Mouse (Mus musculus) heart, adult 2 months (tissue): ENCODE data around the gene Lypla2. TPM values are rescaled to one million over a fixed set of nuclear protein-coding genes. Genes with fewer than 3 reads are reported as not detected.

Source experiments
- DNase-seq, 2 experiments: peaks; one replicate each; pipeline ENCODE4 v3.0.0; 2021
- H3K27ac ChIP-seq: fragments of 200-600 bp; 2 replicates; pipeline ENCODE4 v1.8.1; 2022
- H3K27me3 ChIP-seq: fragments of 200-500 bp; 2 replicates; pipeline ENCODE4 v1.6.1; 2012; ENCODE audit warnings: mild to moderate bottlenecking, low read length, inconsistent platforms, mixed read lengths; ENCODE audit not compliant: control insufficient read depth, insufficient read depth
- H3K36me3 ChIP-seq: fragments of 200-500 bp; 2 replicates; pipeline ENCODE4 v1.6.1; 2012; ENCODE audit warnings: low read length, inconsistent platforms; ENCODE audit not compliant: control insufficient read depth, insufficient read depth
- H3K4me1 ChIP-seq: fragments of 200-500 bp; 2 replicates; pipeline ENCODE4 v1.6.1; 2011; ENCODE audit warnings: low read length; ENCODE audit not compliant: control insufficient read depth, insufficient read depth
- H3K4me3 ChIP-seq: fragments of 200-600 bp; 2 replicates; pipeline ENCODE4 v1.8.1; 2022
- H3K79me2 ChIP-seq: fragments of 200-500 bp; replicated peaks from 2 replicates; pipeline ENCODE4 v1.6.1; 2012; ENCODE audit warnings: mild to moderate bottlenecking, inconsistent platforms, low read length, moderate library complexity, mixed read lengths; ENCODE audit not compliant: control insufficient read depth, insufficient read depth
- H3K9ac ChIP-seq: fragments of 200-500 bp; 2 replicates; pipeline ENCODE4 v1.6.1; 2012; ENCODE audit warnings: low read depth, mild to moderate bottlenecking, control low read depth, inconsistent platforms, low read length, mixed read lengths
- CTCF ChIP-seq: fragments of 200-600 bp; IDR thresholded peaks from 2 replicates; pipeline ENCODE4 v1.8.1; 2022; ENCODE audit warnings: antibody characterized with exemption, mild to moderate bottlenecking, moderate library complexity
- EP300 ChIP-seq: fragments of 200-500 bp; IDR thresholded peaks from 2 replicates; pipeline ENCODE4 v1.6.1; 2011; ENCODE audit warnings: low read depth, low read length, control low read depth; ENCODE audit not compliant: insufficient read depth
- POLR2A ChIP-seq: fragments of 200-500 bp; IDR thresholded peaks from 2 replicates; pipeline ENCODE4 v1.6.1; 2011; ENCODE audit warnings: mild to moderate bottlenecking, low read depth, low read length, control low read depth; ENCODE audit not compliant: insufficient read depth
- WGBS: fragments of 180-500 bp; shearing (Covaris S2); methylation state at CpG from one replicate; pipeline ENCODE4 v1.1.7; 2018; 5-methylcytosine and 5-hydroxymethylcytosine counted together
- intact Hi-C: fragments of 180-260 bp; cut with DNase I; formaldehyde crosslinking; loops from one replicate; pipeline ENCODE4 v1.15.1; 2025
- polyA plus RNA-seq: library from polyadenylated mRNA; depleted of rRNA; stranded (reverse); fragments of >200 nt; gene quantifications from 2 replicates; pipeline ENCODE4 v1.2.3, GENCODE M21; 2012
- total RNA-seq, 2 experiments: library from RNA; stranded (reverse); gene quantifications; 2 replicates each; pipeline ENCODE4 v1.2.3; 2021

The Lypla2 gene
- total and polyA plus RNA-seq, 3 experiments: 35.9 to 52.2 (median 37.1) TPM

GRCm38 (mm10) chr4:135926861-135927260, 45.6 kb downstream of the Lypla2 start:
- WGBS: 97% methylated on average over 3 of the region's 3 CpGs
- H3K9ac ChIP-seq: no peak overlapping the region
- H3K4me3 ChIP-seq: no peak overlapping the region
- peaks cover under 1% of the 10 kb centered on the region; the same call in 1 of the 2 replicates for H3K4me1 ChIP-seq
- H3K27me3 ChIP-seq: no peaks in the 10 kb centered on the region
- no peak for TF ChIP-seq EP300
- TF ChIP-seq POLR2A: no peak
- TF ChIP-seq CTCF: no peak
- intact Hi-C loops: no loop called here
- no peak for DNase-seq
- no peak overlapping the region for H3K27ac ChIP-seq
- H3K79me2 ChIP-seq: no peaks in the 10 kb centered on the region
- no peaks in the 10 kb centered on the region for H3K36me3 ChIP-seq

- intact Hi-C loops: no loop called here
- Histone ChIP-seq H3K4me1 (peaks cover 2% of the 10 kb centered on the region; the same call in 1 of the 2 replicates), H3K27me3 (no peaks in the 10 kb centered on the region), H3K36me3 (no peaks in the 10 kb centered on the region), H3K4me3 (no peak overlapping the region), H3K9ac (no peak overlapping the region), H3K79me2 (no peaks in the 10 kb centered on the region), H3K27ac (no peak overlapping the region)
- WGBS: 83% methylated on average over 10 of the region's 10 CpGs
- no peak for DNase-seq
- no peak for TF ChIP-seq POLR2A
- TF ChIP-seq EP300: no peak
- TF ChIP-seq CTCF: no peak
These were observed 46.1 kb downstream of the Lypla2 start for GRCm38 (mm10) chr4:135926195-135926808.

GRCm38 (mm10) chr4:135925341-135925740, 47.1 kb downstream of the Lypla2 start:
- Histone ChIP-seq H3K36me3 (no peaks in the 10 kb centered on the region), H3K9ac (no peak overlapping the region), H3K27ac (no peak overlapping the region), H3K4me3 (no peak overlapping the region), H3K4me1 (peaks cover 2% of the 10 kb centered on the region; the same call in 1 of the 2 replicates), H3K27me3 (no peaks in the 10 kb centered on the region), H3K79me2 (no peaks in the 10 kb centered on the region)
- intact Hi-C loops: no loop called here
- no peak for DNase-seq
- TF ChIP-seq EP300 (no peak), CTCF (no peak), POLR2A (no peak)
- WGBS: 88% methylated on average over 5 of the region's 5 CpGs

GRCm38 (mm10) chr4:135924418-135924817, 48.0 kb downstream of the Lypla2 start:
- TF ChIP-seq CTCF: no peak
- TF ChIP-seq POLR2A: no peak
- TF ChIP-seq EP300: no peak
- H3K27ac ChIP-seq: no peak overlapping the region
- H3K36me3 ChIP-seq: no peaks in the 10 kb centered on the region
- DNase-seq: no peak
- H3K79me2 ChIP-seq: no peaks in the 10 kb centered on the region
- peaks cover 2% of the 10 kb centered on the region; the same call in 1 of the 2 replicates for H3K4me1 ChIP-seq
- H3K4me3 ChIP-seq: no peak overlapping the region
- WGBS: 83% methylated on average over 2 of the region's 2 CpGs
- no peaks in the 10 kb centered on the region for H3K27me3 ChIP-seq
- intact Hi-C loops: loop anchor here (5.0 kb wide), 1 partner anchor 122 kb away; no protein-coding TSS in a partner anchor
- no peak overlapping the region for H3K9ac ChIP-seq

GRCm38 (mm10) chr4:135922190-135922589, 50.2 kb downstream of the Lypla2 start:
- intact Hi-C loops: loop anchor here (5.0 kb wide), 1 partner anchor 120 kb away; no protein-coding TSS in a partner anchor
- WGBS: 76% methylated on average over 1 of the region's 1 CpGs
- H3K4me3 ChIP-seq: peak overlapping the region; percentile 84; the same call in 1 of the 2 replicates

More at GRCm38 (mm10) chr4:135922190-135922589, 50.2 kb downstream of the Lypla2 start:
- Histone ChIP-seq H3K4me1 (peaks cover 3% of the 10 kb centered on the region), H3K79me2 (no peaks in the 10 kb centered on the region), H3K27me3 (no peaks in the 10 kb centered on the region), H3K36me3 (no peaks in the 10 kb centered on the region), H3K9ac (no peak overlapping the region), H3K27ac (peak overlapping the region; percentile 83)
- no peak for TF ChIP-seq EP300
- TF ChIP-seq CTCF: no peak
- no peak for TF ChIP-seq POLR2A
- DNase-seq: no peak
